Mouse (Mus musculus) forebrain, embryonic 13.5 days (tissue): Measurements from ENCODE around the gene Sat2. TPM values are rescaled to one million over a fixed set of nuclear protein-coding genes. Genes with fewer than 3 reads are reported as not detected.

Source experiments
- ATAC-seq: fragments of 200-750 bp; cut with Nextera tagmentation; 2 replicates; pipeline ENCODE4 v1.8.0; 2017
- H3K27ac ChIP-seq: fragments of 300-500 bp; sonication (generic); 2 replicates; pipeline ENCODE4 v1.5.1; 2015; ENCODE audit warnings: inconsistent platforms, mild to moderate bottlenecking, moderate library complexity
- H3K27me3 ChIP-seq: fragments of 300-500 bp; sonication (generic); 2 replicates; pipeline ENCODE4 v1.6.1; 2015; ENCODE audit warnings: mild to moderate bottlenecking, inconsistent platforms
- H3K36me3 ChIP-seq: fragments of 300-500 bp; sonication (generic); 2 replicates; pipeline ENCODE4 v1.6.1; 2015; ENCODE audit warnings: mild to moderate bottlenecking, inconsistent platforms; ENCODE audit not compliant: poor library complexity, severe bottlenecking
- H3K4me1 ChIP-seq: fragments of 300-500 bp; sonication (generic); 2 replicates; pipeline ENCODE4 v1.6.1; 2015; ENCODE audit warnings: inconsistent platforms
- H3K4me2 ChIP-seq: fragments of 300-500 bp; sonication (generic); 2 replicates; pipeline ENCODE4 v1.6.1; 2015; ENCODE audit warnings: inconsistent platforms, mild to moderate bottlenecking, moderate library complexity
- H3K4me3 ChIP-seq: fragments of 300-500 bp; sonication (generic); 2 replicates; pipeline ENCODE4 v1.5.1; 2015; ENCODE audit warnings: mild to moderate bottlenecking, inconsistent platforms
- H3K9ac ChIP-seq: fragments of 300-500 bp; sonication (generic); 2 replicates; pipeline ENCODE4 v1.6.1; 2015; ENCODE audit warnings: mild to moderate bottlenecking, inconsistent platforms
- H3K9me3 ChIP-seq: fragments of 300-500 bp; sonication (generic); replicated peaks from 2 replicates; pipeline ENCODE4 v1.6.1; 2016; ENCODE audit warnings: inconsistent platforms
- WGBS: fragments of 180-500 bp; shearing (Covaris S2); methylation state at CpG from one replicate; pipeline ENCODE4 v1.1.7; 2015; 5-methylcytosine and 5-hydroxymethylcytosine counted together
- polyA plus RNA-seq: library from polyadenylated mRNA; unstranded; fragments of >200 nt; fragmentation: Nextera tagmentation; extraction: Ambion mirVana; gene quantifications from 2 replicates; pipeline ENCODE4 v1.2.1, GENCODE M21; 2015

The Sat2 gene
- polyA plus RNA-seq, 1 experiment from 2014 or later = 20.6 TPM

- 56% methylated on average over 9 of the region's 9 CpGs for WGBS
- Histone ChIP-seq H3K27ac (0 out of 2 replicates have a peak overlapping the region, but pooled peaks have one; percentile 3), H3K9me3 (no peaks in the 10 kb centered on the region), H3K27me3 (no peaks in the 10 kb centered on the region), H3K9ac (no peak overlapping the region), H3K4me3 (no peak overlapping the region), H3K4me2 (no peak overlapping the region), H3K4me1 (peaks cover 5% of the 10 kb centered on the region; the same call in 1 of the 2 replicates), H3K36me3 (peaks cover 90% of the 10 kb centered on the region)
- no peak for ATAC-seq
These were observed 32.9 kb downstream of the Sat2 start for GRCm38 (mm10) chr11:69654760-69655159.

GRCm38 (mm10) chr11:69655264-69656064 lies 33.6 kb downstream of the Sat2 start, which contains the start of gene Sox15:
Gene Sox15, plus strand, starts transcription at chr11:69655314.
- Histone ChIP-seq H3K9me3 (no peaks in the 10 kb centered on the region), H3K4me1 (peaks cover 8% of the 10 kb centered on the region; the same call in 1 of the 2 replicates), H3K4me3 (peak within 1 kb of the TSS; percentile 9), H3K4me2 (no peak within 1 kb of the TSS), H3K27me3 (no peaks in the 10 kb centered on the region), H3K9ac (no peak within 1 kb of the TSS), H3K36me3 (peaks cover 90% of the 10 kb centered on the region), H3K27ac (peak within 1 kb of the TSS; percentile 3; the same call in 1 of the 2 replicates)
- peak; percentile 77 for ATAC-seq
- WGBS = 22% methylated on average over 34 of the region's 34 CpGs

- no peaks in the 10 kb centered on the region for H3K27me3 ChIP-seq
- H3K9me3 ChIP-seq = no peaks in the 10 kb centered on the region
- H3K36me3 ChIP-seq = peaks cover 84% of the 10 kb centered on the region
- peaks cover 11% of the 10 kb centered on the region for H3K4me1 ChIP-seq
- no peak overlapping the region for H3K9ac ChIP-seq
- no peak for ATAC-seq
- H3K4me3 ChIP-seq = no peak overlapping the region
- no peak overlapping the region for H3K4me2 ChIP-seq
- no peak overlapping the region for H3K27ac ChIP-seq
- WGBS = 86% methylated on average over 5 of the region's 5 CpGs
These were observed 34.2 kb downstream of the Sat2 start for GRCm38 (mm10) chr11:69656065-69656455.

GRCm38 (mm10) chr11:69656617-69657461 lies 35.0 kb downstream of the Sat2 start:
- ATAC-seq = no peak

GRCm38 (mm10) chr11:69657462-69657881 lies 35.6 kb downstream of the Sat2 start:
- Histone ChIP-seq H3K4me1 (peaks cover 20% of the 10 kb centered on the region), H3K9ac (no peak overlapping the region), H3K27me3 (no peaks in the 10 kb centered on the region), H3K4me2 (no peak overlapping the region), H3K4me3 (no peak overlapping the region), H3K27ac (no peak overlapping the region), H3K9me3 (no peaks in the 10 kb centered on the region), H3K36me3 (peaks cover 70% of the 10 kb centered on the region)
- WGBS = 84% methylated on average over 15 of the region's 15 CpGs
- ATAC-seq = no peak

More at GRCm38 (mm10) chr11:69656617-69657461, 35.0 kb downstream of the Sat2 start:
- H3K9me3 ChIP-seq = no peaks in the 10 kb centered on the region
- H3K9ac ChIP-seq = no peak overlapping the region
- H3K4me2 ChIP-seq = no peak overlapping the region
- no peak overlapping the region for H3K4me3 ChIP-seq
- 82% methylated on average over 10 of the region's 10 CpGs for WGBS
- peaks cover 19% of the 10 kb centered on the region for H3K4me1 ChIP-seq
- no peaks in the 10 kb centered on the region for H3K27me3 ChIP-seq
- H3K36me3 ChIP-seq = peaks cover 76% of the 10 kb centered on the region
- no peak overlapping the region for H3K27ac ChIP-seq

GRCm38 (mm10) chr11:69661221-69661881 lies 39.5 kb downstream of the Sat2 start:
- Histone ChIP-seq H3K4me3 (peak overlapping the region; percentile 57), H3K9ac (peak overlapping the region; percentile 71), H3K27ac (0 out of 2 replicates have a peak overlapping the region, but pooled peaks have one; percentile 97), H3K4me2 (peak overlapping the region; percentile 61), H3K9me3 (no peaks in the 10 kb centered on the region), H3K27me3 (no peaks in the 10 kb centered on the region), H3K4me1 (peaks cover 22% of the 10 kb centered on the region), H3K36me3 (peaks cover 65% of the 10 kb centered on the region)
- ATAC-seq = no peak
- WGBS = 87% methylated on average over 3 of the region's 3 CpGs

GRCm38 (mm10) chr11:69662213-69662966 lies 40.6 kb downstream of the Sat2 start, which contains the start of gene Mpdu1:
Gene Mpdu1, minus strand, starts transcription at chr11:69662642.
- H3K9me3 ChIP-seq = no peaks in the 10 kb centered on the region
- no peaks in the 10 kb centered on the region for H3K27me3 ChIP-seq
- peak within 1 kb of the TSS; percentile 97 for H3K27ac ChIP-seq
- H3K4me2 ChIP-seq = peak within 1 kb of the TSS; percentile 61
- H3K9ac ChIP-seq = peak within 1 kb of the TSS; percentile 71
- peak; percentile 96 for ATAC-seq
- under 1% methylated on average over 48 of the region's 48 CpGs for WGBS
- H3K4me1 ChIP-seq = peaks cover 22% of the 10 kb centered on the region
- H3K36me3 ChIP-seq = peaks cover 64% of the 10 kb centered on the region
- peak within 1 kb of the TSS; percentile 57 for H3K4me3 ChIP-seq

GRCm38 (mm10) chr11:69662967-69663671 lies 41.3 kb downstream of the Sat2 start:
- Histone ChIP-seq H3K9me3 (no peaks in the 10 kb centered on the region), H3K27ac (peak overlapping the region; percentile 97), H3K4me3 (peak overlapping the region; percentile 57), H3K27me3 (no peaks in the 10 kb centered on the region), H3K36me3 (peaks cover 64% of the 10 kb centered on the region), H3K4me1 (peaks cover 22% of the 10 kb centered on the region), H3K9ac (peak overlapping the region; percentile 71), H3K4me2 (peak overlapping the region; percentile 61)
- 69% methylated on average over 13 of the region's 13 CpGs for WGBS
- ATAC-seq = peak; percentile 9

GRCm38 (mm10) chr11:69663795-69664194 lies 42.0 kb downstream of the Sat2 start:
- peaks cover 24% of the 10 kb centered on the region for H3K4me1 ChIP-seq
- peaks cover 64% of the 10 kb centered on the region for H3K36me3 ChIP-seq
- no peak overlapping the region for H3K9ac ChIP-seq
- H3K4me2 ChIP-seq = no peak overlapping the region
- ATAC-seq = no peak
- H3K9me3 ChIP-seq = no peaks in the 10 kb centered on the region
- H3K27me3 ChIP-seq = no peaks in the 10 kb centered on the region
- peak overlapping the region; percentile 97 for H3K27ac ChIP-seq
- no peak overlapping the region for H3K4me3 ChIP-seq
- 91% methylated on average over 6 of the region's 6 CpGs for WGBS

GRCm38 (mm10) chr11:69664841-69665240 lies 43.0 kb downstream of the Sat2 start:
- no peak overlapping the region for H3K4me3 ChIP-seq
- peaks cover 68% of the 10 kb centered on the region for H3K36me3 ChIP-seq
- no peak overlapping the region for H3K4me2 ChIP-seq
- H3K4me1 ChIP-seq = peaks cover 34% of the 10 kb centered on the region
- H3K27ac ChIP-seq = 0 out of 2 replicates have a peak overlapping the region, but pooled peaks have one; percentile 97
- no peak for ATAC-seq
- H3K9me3 ChIP-seq = no peaks in the 10 kb centered on the region
- H3K27me3 ChIP-seq = no peaks in the 10 kb centered on the region
- no peak overlapping the region for H3K9ac ChIP-seq
- 93% methylated on average over 7 of the region's 7 CpGs for WGBS
